Mouse (Mus musculus): ENCODE results near the gene Thsd4. TPM values are rescaled to one million over a fixed set of nuclear protein-coding genes. Genes with fewer than 3 reads are reported as not detected.

Thsd4 gene
- total RNA-seq, 2 experiments from 2014 or later: 10.5 to 11.8 TPM

DNA sequence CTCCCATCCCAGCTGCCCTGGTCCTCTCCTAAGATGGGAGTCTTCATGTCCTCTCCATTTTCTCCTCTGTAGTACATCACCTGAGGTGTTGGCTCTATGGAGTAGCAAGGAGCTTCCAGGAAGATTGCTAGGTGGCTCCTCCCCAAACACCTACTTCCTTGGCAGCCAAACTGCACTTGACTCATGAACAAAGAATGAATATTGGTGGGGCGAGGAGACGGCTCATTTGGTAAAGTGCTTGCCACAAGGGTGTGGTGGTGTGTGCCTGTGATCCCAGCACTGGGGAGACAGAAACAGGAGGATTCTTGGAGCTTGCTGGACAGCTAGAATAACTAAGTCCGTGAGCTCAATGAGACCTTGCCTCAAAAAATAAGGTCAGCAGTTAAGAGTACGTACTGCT lies 128.9 kb downstream of the Thsd4 start:
- intact Hi-C loops (cut with DNase I): no loop called here
- no peak for DNase-seq

DNA sequence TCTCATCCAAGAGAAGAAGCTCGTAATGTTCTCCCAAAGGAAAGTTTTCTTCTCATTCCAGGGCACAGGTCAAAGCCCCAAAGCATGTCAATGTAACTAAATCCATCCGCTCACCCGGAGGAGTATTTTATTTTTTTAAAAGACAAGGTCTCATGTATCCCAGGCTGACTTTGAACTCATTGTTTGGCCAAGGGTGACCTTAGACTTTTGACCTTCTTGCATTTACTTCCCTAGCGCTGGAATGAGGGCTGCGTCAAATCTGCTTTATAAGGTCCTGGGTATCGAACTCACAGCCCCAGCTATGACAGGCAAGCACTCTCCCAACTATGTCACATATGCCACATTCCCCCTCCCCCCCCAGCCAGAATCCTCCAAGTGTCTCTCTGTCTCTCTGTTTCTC lies 137.1 kb downstream of the Thsd4 start:
- no peak for DNase-seq
- intact Hi-C loops (cut with DNase I): no loop called here

- DNase-seq: no peak
- intact Hi-C loops (cut with DNase I): no loop called here
Observed at GRCm38 (mm10) chr9:60382941-60383340, 138.9 kb downstream of the Thsd4 start.

- intact Hi-C loops (cut with DNase I): no loop called here
- no peak for DNase-seq
Observed at GRCm38 (mm10) chr9:60382526-60382925, 139.3 kb downstream of the Thsd4 start.

DNA sequence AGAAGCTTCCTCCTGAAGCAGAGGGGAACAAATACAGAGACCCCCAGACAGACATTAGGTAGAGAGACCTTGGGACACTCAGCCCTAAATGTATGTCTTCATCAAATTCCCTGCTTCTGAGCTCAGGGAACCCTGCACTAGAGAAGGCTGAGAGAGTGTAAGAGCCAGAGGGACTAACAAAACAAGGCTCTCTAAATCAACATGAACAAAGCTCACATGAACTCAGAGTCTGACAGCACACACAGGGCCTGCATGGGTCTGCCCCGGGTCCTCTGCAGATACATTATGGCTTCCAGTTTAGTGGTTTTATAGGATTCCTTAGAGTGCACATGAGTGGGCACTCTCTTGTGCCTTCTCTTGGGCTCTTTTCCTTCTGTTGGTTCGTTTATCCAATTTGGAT lies 140.8 kb downstream of the Thsd4 start:
- intact Hi-C loops (cut with DNase I): no loop called here
- no peak for DNase-seq

GRCm38 (mm10) chr9:60380550-60380949 lies 141.3 kb downstream of the Thsd4 start:
- intact Hi-C loops (cut with DNase I): no loop called here
- no peak for DNase-seq

- no peak for DNase-seq
- intact Hi-C loops (cut with DNase I): no loop called here
Observed at GRCm38 (mm10) chr9:60378235-60378634, 143.6 kb downstream of the Thsd4 start.

GRCm38 (mm10) chr9:60373161-60373737 lies 148.6 kb downstream of the Thsd4 start:
- no peak for DNase-seq
- intact Hi-C loops (cut with DNase I): no loop called here

- no peak for DNase-seq
- intact Hi-C loops (cut with DNase I): no loop called here
Observed at GRCm38 (mm10) chr9:60368516-60368915, 153.3 kb downstream of the Thsd4 start.

- intact Hi-C loops (cut with DNase I): no loop called here
- no peak for DNase-seq
Observed at GRCm38 (mm10) chr9:60367617-60368305, 154.1 kb downstream of the Thsd4 start.

GRCm38 (mm10) chr9:60364166-60364781 lies 157.6 kb downstream of the Thsd4 start:
- DNase-seq: peak in 1 of 2 experiments; percentile 10
- intact Hi-C loops (cut with DNase I): no loop called here

GRCm38 (mm10) chr9:60352351-60352750 lies 169.5 kb downstream of the Thsd4 start:
- intact Hi-C loops (cut with DNase I): no loop called here
- no peak for DNase-seq

GRCm38 (mm10) chr9:60351153-60351552 lies 170.7 kb downstream of the Thsd4 start:
- no peak for DNase-seq
- intact Hi-C loops (cut with DNase I): no loop called here

DNA sequence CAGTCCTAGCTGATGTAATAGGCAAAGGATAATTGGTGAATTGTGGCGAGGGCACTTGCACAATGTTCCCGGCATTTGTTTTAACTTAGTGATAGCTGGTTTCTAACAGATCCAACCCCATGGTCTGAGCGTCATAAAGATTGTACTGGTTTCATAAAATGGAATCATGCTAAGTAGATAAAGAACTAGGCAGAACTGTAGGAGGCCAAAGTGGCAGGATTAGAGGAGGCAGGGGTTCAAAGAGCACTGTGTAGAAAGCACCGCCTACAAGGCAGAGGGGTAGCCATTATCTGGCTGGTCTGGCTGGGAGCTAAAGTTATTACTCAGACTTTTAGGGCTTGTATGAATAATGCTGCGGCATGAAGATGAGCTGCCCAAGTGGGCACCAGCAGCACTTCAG lies 185.7 kb downstream of the Thsd4 start:
- no peak for DNase-seq
- intact Hi-C loops (cut with DNase I): loop anchor here (5.0 kb wide), 1 partner anchor 186 kb away; the partner anchor contains the start of gene Thsd4

GRCm38 (mm10) chr9:60335455-60335854 lies 186.4 kb downstream of the Thsd4 start:
- intact Hi-C loops (cut with DNase I): loop anchor here (5.0 kb wide), 1 partner anchor 187 kb away; the partner anchor contains the start of gene Thsd4
- peak; percentile 31 to 67 for DNase-seq

DNA sequence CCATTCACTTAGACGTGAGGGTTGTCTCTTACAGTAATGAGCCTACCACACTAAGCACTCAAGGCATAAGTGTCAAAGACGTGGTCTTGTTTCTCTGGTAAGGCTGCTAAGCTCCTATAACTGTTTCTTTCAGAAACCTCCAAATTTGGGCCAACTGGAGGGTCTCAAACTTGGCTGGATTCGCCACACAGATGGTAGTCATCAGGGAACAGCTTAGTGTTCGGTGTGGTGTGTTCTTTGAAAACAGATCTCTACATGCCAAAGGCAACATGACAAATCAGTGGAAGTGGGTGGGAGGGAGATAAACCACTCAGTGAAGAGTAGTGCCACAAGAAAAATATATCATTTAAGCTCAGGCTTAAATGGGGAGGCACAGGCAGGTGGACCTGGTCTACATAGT lies 191.9 kb downstream of the Thsd4 start:
- intact Hi-C loops (cut with DNase I): no loop called here
- DNase-seq: no peak

- intact Hi-C loops (cut with DNase I): no loop called here
- DNase-seq: no peak
Observed at GRCm38 (mm10) chr9:60324716-60325115, 197.1 kb downstream of the Thsd4 start.

DNA sequence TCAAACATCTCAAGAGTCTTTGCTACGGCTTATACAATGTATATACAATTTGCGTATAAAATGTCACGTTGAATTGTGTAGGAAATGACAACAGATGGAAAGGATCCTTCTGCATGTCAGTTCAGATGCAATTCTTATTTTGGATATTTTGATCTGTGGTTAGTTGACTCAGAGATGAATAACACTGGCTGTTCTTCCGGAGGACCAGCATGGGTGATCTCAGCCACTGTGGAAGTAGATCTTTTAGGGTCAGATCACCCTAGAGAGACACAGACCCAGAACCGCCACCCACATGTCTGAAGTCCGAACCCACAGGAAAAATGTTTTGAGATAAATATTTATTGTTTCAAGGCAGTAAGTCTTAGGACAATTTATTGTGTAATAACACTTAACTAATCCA lies 198.4 kb downstream of the Thsd4 start:
- DNase-seq: no peak
- intact Hi-C loops (cut with DNase I): no loop called here

GRCm38 (mm10) chr9:60317291-60317690 lies 204.6 kb downstream of the Thsd4 start:
- intact Hi-C loops (cut with DNase I): no loop called here
- no peak for DNase-seq

- DNase-seq: peak; percentile 36 to 44
- intact Hi-C loops (cut with DNase I): no loop called here
Observed at GRCm38 (mm10) chr9:60316510-60316909, 205.3 kb downstream of the Thsd4 start.

- DNase-seq: no peak
- intact Hi-C loops (cut with DNase I): no loop called here
Observed at GRCm38 (mm10) chr9:60315533-60315932, 206.3 kb downstream of the Thsd4 start.

- intact Hi-C loops (cut with DNase I): no loop called here
- no peak for DNase-seq
Observed at GRCm38 (mm10) chr9:60313661-60314060, 208.2 kb downstream of the Thsd4 start.
